Mouse (Mus musculus) liver, adult 2 months (tissue): Measurements from ENCODE around the gene Ltv1. TPM values are rescaled to one million over a fixed set of nuclear protein-coding genes. Genes with fewer than 3 reads are reported as not detected.

Experiments used
- DNase-seq: peaks from one replicate; pipeline ENCODE4 v3.0.0-alpha.2; 2011; ENCODE audit warnings: low read depth, low spot score; ENCODE audit errors: extremely low read depth
- H3K27ac ChIP-seq: fragments of 200-500 bp; replicated peaks from 2 replicates; pipeline ENCODE4 v1.5.1; 2012; ENCODE audit warnings: low read depth, mild to moderate bottlenecking, control low read depth, inconsistent platforms, low read length; ENCODE audit not compliant: insufficient read depth
- H3K27me3 ChIP-seq: fragments of 200-500 bp; 2 replicates; pipeline ENCODE4 v1.6.1; 2012; ENCODE audit warnings: mild to moderate bottlenecking, moderate library complexity, low read length, inconsistent platforms; ENCODE audit not compliant: control insufficient read depth, insufficient read depth
- H3K36me3 ChIP-seq: fragments of 200-500 bp; 2 replicates; pipeline ENCODE4 v1.6.1; 2012; ENCODE audit warnings: low read length, inconsistent platforms; ENCODE audit not compliant: control insufficient read depth, insufficient read depth
- H3K4me1 ChIP-seq: fragments of 200-500 bp; 2 replicates; pipeline ENCODE4 v1.6.1; 2011; ENCODE audit warnings: low read length; ENCODE audit not compliant: control insufficient read depth, insufficient read depth
- H3K4me3 ChIP-seq: fragments of 200-500 bp; 2 replicates; pipeline ENCODE4 v1.5.1; 2011; ENCODE audit warnings: low read depth, mild to moderate bottlenecking, control low read depth, low read length, moderate library complexity; ENCODE audit not compliant: insufficient read depth
- H3K79me2 ChIP-seq: fragments of 200-500 bp; 2 replicates; pipeline ENCODE4 v1.6.1; 2012; ENCODE audit warnings: inconsistent platforms, mild to moderate bottlenecking, low read length, moderate library complexity; ENCODE audit not compliant: control insufficient read depth, insufficient read depth
- H3K9ac ChIP-seq: fragments of 200-500 bp; 2 replicates; pipeline ENCODE4 v1.6.1; 2012; ENCODE audit warnings: low read depth, mild to moderate bottlenecking, control low read depth, inconsistent platforms, low read length
- CTCF ChIP-seq: fragments of 200-500 bp; IDR thresholded peaks from 2 replicates; pipeline ENCODE4 v1.5.1; 2011; ENCODE audit warnings: low read depth, low read length, control low read depth
- POLR2A ChIP-seq: fragments of 200-500 bp; IDR thresholded peaks from 2 replicates; pipeline ENCODE4 v1.6.1; 2011; ENCODE audit warnings: low read length, control low read depth; ENCODE audit not compliant: insufficient read depth; ENCODE audit errors: extremely low read depth
- WGBS: fragments of 180-500 bp; shearing (Covaris S2); methylation state at CpG from one replicate; pipeline ENCODE4 v1.1.7; 2018; 5-methylcytosine and 5-hydroxymethylcytosine counted together
- polyA plus RNA-seq: library from polyadenylated mRNA; depleted of rRNA; stranded (reverse); fragments of >200 nt; gene quantifications from 2 replicates; pipeline ENCODE4 v1.2.3, GENCODE M21; 2012
- total RNA-seq: library from RNA; depleted of rRNA; stranded (reverse); fragments of >200 nt; gene quantifications from 2 replicates; pipeline ENCODE4 v1.2.3, GENCODE M21; 2014

Ltv1 gene
- total and polyA plus RNA-seq, 2 experiments = 7.6 to 8.4 TPM

DNA sequence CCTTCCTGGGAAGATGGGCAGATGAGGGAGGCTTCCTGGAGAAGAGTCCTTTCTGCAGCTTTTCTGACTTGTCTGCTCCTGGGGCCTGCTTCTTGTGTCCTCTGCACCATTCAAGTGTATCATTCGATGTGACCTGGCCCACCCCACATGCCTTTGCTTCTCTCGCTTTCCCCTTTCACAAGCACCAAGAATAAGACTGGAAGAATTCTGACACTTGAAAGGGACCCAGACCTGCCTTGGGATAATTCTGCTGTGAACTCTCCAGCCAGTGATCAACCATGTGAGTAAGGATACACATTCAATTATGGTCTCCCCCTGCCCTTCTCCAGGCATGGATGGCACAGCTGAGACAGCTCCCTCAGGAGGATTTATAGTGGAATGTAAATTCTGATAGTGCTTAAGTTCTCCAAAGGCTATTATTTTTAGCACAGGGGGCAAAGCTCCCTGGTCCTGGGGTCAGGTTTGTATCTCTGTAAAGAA is 40.2 kb upstream of the Ltv1 start:
- no peak for TF ChIP-seq POLR2A
- no peak for TF ChIP-seq CTCF
- H3K36me3 ChIP-seq = no peaks in the 10 kb centered on the region
- H3K9ac ChIP-seq = no peak overlapping the region
- H3K27ac ChIP-seq = no peak overlapping the region
- H3K79me2 ChIP-seq = no peaks in the 10 kb centered on the region
- no peaks in the 10 kb centered on the region for H3K27me3 ChIP-seq
- DNase-seq = no peak
- WGBS = 93% methylated on average over 2 of the region's 2 CpGs
- H3K4me3 ChIP-seq = no peak overlapping the region
- H3K4me1 ChIP-seq = no peaks in the 10 kb centered on the region

DNA sequence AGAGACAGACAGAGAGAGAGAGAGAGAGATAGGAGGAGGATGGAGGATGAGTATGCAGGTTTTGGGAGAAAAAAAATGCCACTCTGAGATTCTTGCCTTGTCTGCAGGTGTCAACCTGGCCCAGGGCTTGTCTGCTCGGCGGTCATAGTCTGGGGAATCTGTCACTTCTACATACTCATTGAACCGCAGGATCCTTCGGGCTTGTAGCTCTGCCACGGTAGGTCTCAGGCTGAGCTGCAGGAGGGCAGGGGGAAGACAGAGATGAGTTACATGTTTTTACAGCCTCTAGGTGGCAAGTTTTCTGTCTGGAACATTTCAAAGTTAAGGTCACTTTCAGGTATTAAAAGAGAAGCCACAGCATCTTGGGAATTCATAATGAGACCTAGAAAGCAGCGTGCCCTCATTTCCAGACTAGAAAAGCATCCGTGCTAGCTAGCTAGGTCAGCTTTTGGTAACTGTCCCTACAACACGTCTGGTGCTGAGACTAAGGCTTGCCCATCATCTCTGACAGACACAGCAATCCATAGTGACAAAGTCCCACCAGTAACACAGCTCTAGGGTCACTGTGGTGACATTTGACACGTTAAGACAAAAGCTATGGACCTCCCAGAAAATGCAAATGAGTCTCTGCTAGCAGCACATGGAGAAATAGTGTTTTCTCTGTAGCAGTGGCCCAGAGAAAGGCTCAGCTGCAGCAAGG is 39.6 kb upstream of the Ltv1 start:
- Histone ChIP-seq H3K27ac (no peak overlapping the region), H3K79me2 (no peaks in the 10 kb centered on the region), H3K4me1 (no peaks in the 10 kb centered on the region), H3K36me3 (no peaks in the 10 kb centered on the region), H3K27me3 (no peaks in the 10 kb centered on the region), H3K4me3 (no peak overlapping the region), H3K9ac (no peak overlapping the region)
- TF ChIP-seq POLR2A = no peak
- no peak for TF ChIP-seq CTCF
- no peak for DNase-seq
- 85% methylated on average over 9 of the region's 9 CpGs for WGBS

DNA sequence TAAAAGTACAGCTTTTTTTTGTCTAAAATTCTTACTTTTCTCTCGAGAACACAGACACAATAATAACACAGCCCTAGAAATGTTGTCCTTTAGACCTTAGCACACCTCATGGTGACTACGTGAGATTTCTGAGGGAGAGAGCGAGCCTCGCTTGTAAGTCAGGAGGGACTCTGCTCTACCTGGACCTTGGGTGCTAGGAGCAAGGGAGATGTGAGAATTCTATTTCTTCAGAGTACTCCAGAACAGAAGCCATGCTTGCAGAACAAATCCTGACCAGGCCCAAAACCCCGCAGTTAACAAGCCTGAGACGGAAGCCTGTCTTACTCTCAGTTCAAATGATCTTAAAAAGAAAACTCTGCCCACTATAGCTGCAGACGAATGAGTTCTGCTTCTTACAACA is 37.7 kb upstream of the Ltv1 start:
- DNase-seq = no peak
- no peak overlapping the region for H3K4me3 ChIP-seq
- H3K79me2 ChIP-seq = no peaks in the 10 kb centered on the region
- H3K36me3 ChIP-seq = no peaks in the 10 kb centered on the region
- WGBS = 92% methylated on average over 7 of the region's 7 CpGs
- H3K9ac ChIP-seq = no peak overlapping the region
- no peaks in the 10 kb centered on the region for H3K27me3 ChIP-seq
- no peaks in the 10 kb centered on the region for H3K4me1 ChIP-seq
- H3K27ac ChIP-seq = no peak overlapping the region
- TF ChIP-seq CTCF (no peak), POLR2A (no peak)

DNA sequence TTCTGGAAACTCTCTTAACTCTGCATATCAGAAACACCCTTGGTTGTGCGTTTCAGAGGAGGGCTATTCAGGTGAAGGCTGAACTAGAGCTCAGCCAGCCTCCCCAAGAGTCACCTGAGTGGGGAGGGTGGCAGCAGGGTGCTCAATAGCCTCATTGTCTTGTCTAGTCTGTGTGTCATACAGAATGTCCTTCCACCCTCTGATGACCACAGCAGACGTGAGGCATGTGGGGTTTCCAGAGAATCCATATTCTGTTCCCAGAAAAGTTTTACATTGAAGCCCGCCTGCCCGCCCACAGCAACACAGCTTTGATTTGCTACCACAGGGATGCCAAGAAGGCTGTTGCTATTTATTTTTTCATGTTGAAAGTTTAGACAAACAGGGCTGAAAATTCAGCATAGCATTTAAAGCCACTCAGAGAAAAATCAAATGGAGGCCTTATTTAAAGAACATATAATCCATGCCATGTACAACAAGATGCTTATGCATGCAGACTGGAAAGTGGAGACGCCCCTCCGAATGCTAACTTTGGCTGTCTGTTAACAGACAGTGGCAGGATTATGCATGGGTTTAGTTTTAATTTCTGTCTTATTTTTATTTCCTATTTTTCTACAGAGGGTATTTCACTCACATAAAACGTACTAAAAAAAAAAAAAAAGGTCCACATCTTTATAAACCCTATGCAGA is 32.6 kb upstream of the Ltv1 start:
- Histone ChIP-seq H3K4me3 (no peak overlapping the region), H3K27me3 (no peaks in the 10 kb centered on the region), H3K79me2 (no peaks in the 10 kb centered on the region), H3K36me3 (no peaks in the 10 kb centered on the region), H3K27ac (no peak overlapping the region), H3K9ac (no peak overlapping the region), H3K4me1 (no peaks in the 10 kb centered on the region)
- 90% methylated on average over 7 of the region's 7 CpGs for WGBS
- TF ChIP-seq POLR2A (no peak), CTCF (no peak)
- no peak for DNase-seq

DNA sequence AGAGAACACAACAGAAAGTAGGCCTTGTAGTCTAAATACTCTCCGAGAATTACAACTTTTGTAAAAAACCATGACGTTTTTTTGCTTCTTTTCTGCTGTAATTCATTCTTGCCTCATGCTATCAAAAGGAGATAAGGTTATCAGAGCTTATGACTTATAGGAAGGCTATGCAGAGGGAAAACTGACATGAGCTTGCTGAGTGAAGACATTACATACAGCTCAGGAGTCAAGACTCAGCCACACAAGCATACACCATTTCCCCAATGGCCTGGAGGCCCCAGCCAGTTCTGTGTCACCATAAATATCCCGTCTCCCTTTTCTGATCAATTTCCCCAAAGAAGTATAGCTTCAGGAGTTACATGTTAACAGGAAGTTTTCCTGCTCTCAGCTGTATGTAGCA is 29.2 kb upstream of the Ltv1 start:
- no peak for DNase-seq
- no peak overlapping the region for H3K27ac ChIP-seq
- no peaks in the 10 kb centered on the region for H3K4me1 ChIP-seq
- H3K79me2 ChIP-seq = no peaks in the 10 kb centered on the region
- no peak for TF ChIP-seq CTCF
- TF ChIP-seq POLR2A = no peak
- no peaks in the 10 kb centered on the region for H3K27me3 ChIP-seq
- H3K4me3 ChIP-seq = no peak overlapping the region
- no peak overlapping the region for H3K9ac ChIP-seq
- H3K36me3 ChIP-seq = no peaks in the 10 kb centered on the region
- WGBS = 82% methylated on average over 3 of the region's 3 CpGs

DNA sequence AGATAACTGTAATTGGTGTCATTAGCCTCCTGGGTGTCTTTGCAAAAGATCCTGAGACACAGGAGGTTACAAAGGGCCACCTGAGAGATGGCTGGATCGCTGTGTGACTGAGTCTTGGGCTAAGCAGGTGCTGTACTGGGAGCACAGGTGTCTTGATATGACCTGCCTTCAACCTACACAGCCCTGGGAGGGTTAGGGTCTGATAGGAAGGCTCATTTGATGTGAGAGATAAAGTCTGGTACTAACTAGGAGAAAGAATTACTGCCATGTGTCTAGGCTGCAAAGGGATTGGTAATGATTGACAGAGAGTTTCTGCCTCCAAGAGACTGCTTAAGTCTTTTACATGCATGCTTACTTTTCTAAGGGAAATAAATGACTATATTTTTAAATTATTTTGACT is 27.1 kb upstream of the Ltv1 start:
- TF ChIP-seq POLR2A (no peak), CTCF (no peak)
- no peaks in the 10 kb centered on the region for H3K4me1 ChIP-seq
- H3K27me3 ChIP-seq = no peaks in the 10 kb centered on the region
- no peaks in the 10 kb centered on the region for H3K36me3 ChIP-seq
- H3K9ac ChIP-seq = no peak overlapping the region
- no peak overlapping the region for H3K27ac ChIP-seq
- DNase-seq = no peak
- no peak overlapping the region for H3K4me3 ChIP-seq
- 56% methylated on average over 1 of the region's 1 CpGs for WGBS
- H3K79me2 ChIP-seq = no peaks in the 10 kb centered on the region
